Mouse (Mus musculus) mature B cell (primary cell): Measurements from ENCODE around the gene Nt5c3.
"Not testable (repeated sequence)": the region's sequence is repeated elsewhere in the genome, so short reads cannot be mapped to it uniquely, and the experiment has no call there.

Experiments
- in situ Hi-C: fragments of 300-500 bp; cut with MboI; formaldehyde crosslinking; loops from 2 replicates; pipeline ENCODE4 v1.14.3; 2019

The Nt5c3 gene

DNA sequence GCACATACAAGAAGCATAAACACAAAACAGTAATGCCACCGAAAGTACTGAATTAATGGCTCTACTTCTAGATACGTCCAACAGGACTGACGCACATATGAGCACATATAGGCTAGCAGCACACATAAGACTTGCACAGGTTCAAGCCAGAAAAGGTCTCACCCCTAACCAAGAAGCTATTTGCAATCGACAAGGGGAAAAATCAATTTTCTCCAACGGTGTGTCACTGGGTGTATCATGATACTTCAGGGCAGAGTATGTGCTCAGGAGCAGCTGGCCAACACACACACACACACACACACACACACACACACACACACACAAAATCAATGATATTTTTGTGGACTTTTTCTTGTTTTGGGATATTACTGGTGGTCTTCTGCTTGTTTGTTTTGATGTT lies 18.2 kb downstream of the Nt5c3 start:
- in situ Hi-C loops: loop anchor here (5.0 to 25.0 kb wide), 2 partner anchors 93 to 782 kb away; partner anchors contain the start of gene Pyurf

DNA sequence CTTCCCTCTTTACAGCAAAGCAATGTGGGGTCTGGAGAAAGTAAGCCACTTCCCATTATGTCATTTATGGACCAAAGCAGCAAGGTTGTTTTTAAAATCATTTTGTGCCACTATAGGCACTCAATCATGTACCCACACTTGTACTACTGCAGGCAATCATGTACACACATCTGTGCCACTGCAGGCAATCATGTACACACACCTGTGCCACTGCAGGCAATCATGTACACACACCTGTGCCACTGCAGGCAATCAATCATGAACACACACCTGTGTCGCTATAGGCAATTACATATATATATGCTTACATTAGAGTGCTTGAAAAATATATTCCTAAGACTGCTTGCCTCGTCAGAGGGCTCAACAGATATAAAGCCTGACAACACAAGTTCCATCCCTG lies 18.8 kb downstream of the Nt5c3 start:
- in situ Hi-C loops: loop anchor here (5.0 to 25.0 kb wide), 2 partner anchors 93 to 782 kb away; partner anchors contain the start of gene Pyurf

DNA sequence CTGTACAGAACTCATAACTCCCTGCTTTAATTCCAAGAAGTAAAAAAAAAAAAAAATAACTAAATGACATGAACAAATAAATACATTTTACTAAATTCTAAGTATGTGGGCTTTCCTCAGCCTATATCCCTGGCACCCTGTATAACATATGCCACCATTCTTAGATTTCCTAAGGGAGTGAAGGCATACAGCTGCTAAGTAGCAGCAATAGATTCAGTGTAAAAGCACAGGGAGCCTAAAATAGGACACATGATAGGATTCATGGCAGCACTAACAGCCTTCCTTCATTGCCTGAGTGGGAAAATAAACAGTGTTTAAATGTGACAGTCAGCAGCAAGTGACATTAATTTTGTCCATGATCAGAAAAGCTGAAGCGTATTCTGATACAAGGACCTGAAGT lies 19.4 kb downstream of the Nt5c3 start:
- in situ Hi-C loops: loop anchor here (25.0 kb wide), 1 partner anchor 783 kb away; the partner anchor contains the start of gene Pyurf

DNA sequence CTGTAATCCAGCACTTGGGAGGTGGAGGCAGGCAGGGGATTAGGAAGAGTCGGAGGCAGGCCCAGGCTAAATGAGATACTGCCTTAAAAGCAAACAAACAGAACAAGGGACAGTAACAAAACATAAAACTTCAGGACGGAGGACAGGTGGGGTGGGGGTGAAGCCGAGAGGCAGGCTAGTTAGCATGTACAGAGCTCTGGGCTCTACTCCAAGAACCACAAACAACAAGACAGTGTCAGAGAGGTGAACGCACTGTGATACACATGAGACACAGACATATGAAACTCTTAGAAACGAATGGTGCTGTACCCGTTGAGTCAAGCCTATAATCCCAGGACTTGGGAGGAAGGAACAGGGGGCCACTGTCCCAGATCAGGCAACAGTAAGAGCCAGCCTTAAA lies 19.9 kb downstream of the Nt5c3 start:
- in situ Hi-C loops: loop anchor here (25.0 kb wide), 1 partner anchor 783 kb away; the partner anchor contains the start of gene Pyurf

DNA sequence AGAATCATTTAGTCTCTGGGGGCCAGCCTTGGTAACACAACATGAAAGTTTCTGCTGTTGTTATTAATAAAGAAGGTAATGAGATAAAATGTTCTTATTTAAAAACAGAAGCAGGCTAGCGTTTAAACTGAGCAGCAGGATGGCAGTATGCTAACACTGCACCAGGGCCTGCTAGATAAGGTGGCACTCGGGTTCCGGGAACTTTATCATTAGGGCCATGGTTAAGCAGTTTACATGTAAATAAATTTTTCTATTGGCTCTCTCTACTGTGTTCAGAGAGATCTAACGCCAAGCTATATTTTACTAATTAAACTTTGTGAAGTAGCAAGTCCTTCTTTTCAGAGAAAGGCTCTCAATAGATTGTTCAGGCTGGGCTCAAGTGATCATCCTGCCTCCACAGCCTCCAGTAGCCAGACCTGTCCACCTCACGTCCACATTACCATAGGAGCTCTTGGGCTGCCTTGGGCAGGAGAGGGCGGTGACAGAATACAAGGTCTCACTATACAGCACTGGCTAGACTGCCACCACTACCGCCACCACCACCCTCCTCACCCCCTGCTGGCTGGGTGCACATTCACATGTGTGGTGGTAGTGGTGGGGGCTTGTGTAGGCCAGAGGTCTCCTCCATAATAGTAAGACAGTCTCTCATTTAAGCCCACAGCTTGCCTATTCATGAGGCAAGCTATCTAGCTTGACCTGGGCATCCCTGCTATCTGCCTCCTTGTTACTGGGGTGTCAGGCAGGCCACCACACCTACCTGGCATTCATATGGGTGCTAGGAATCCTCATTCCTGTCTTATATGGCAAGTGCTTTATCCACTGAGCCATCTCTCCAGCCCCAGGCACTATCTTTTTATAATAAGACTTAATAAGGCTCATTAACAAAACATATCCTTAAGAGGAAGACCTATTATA lies 20.9 kb downstream of the Nt5c3 start:
- in situ Hi-C loops: loop anchor here (25.0 kb wide), 1 partner anchor 784 kb away; the partner anchor contains the start of gene Pyurf

- in situ Hi-C loops: loop anchor here (25.0 kb wide), 1 partner anchor 785 kb away; the partner anchor contains the start of gene Pyurf
Measured at GRCm38 (mm10) chr6:56901824-56902386, 21.8 kb downstream of the Nt5c3 start.

GRCm38 (mm10) chr6:56901336-56901735 lies 22.4 kb downstream of the Nt5c3 start:
- in situ Hi-C loops: loop anchor here (25.0 kb wide), 1 partner anchor 786 kb away; the partner anchor contains the start of gene Pyurf

GRCm38 (mm10) chr6:56899601-56900000 lies 24.1 kb downstream of the Nt5c3 start:
- in situ Hi-C loops: no loop called here

- in situ Hi-C loops: no loop called here
Measured at GRCm38 (mm10) chr6:56890762-56891161, 33.0 kb downstream of the Nt5c3 start.

GRCm38 (mm10) chr6:56888561-56888960 lies 35.2 kb downstream of the Nt5c3 start:
- in situ Hi-C loops: no loop called here

GRCm38 (mm10) chr6:56879352-56879955 lies 44.3 kb downstream of the Nt5c3 start:
- in situ Hi-C loops: no loop called here

- in situ Hi-C loops: no loop called here
Measured at GRCm38 (mm10) chr6:56877985-56878384, 45.7 kb downstream of the Nt5c3 start.

- in situ Hi-C loops: no loop called here
Measured at GRCm38 (mm10) chr6:56876870-56877269, 46.9 kb downstream of the Nt5c3 start.

DNA sequence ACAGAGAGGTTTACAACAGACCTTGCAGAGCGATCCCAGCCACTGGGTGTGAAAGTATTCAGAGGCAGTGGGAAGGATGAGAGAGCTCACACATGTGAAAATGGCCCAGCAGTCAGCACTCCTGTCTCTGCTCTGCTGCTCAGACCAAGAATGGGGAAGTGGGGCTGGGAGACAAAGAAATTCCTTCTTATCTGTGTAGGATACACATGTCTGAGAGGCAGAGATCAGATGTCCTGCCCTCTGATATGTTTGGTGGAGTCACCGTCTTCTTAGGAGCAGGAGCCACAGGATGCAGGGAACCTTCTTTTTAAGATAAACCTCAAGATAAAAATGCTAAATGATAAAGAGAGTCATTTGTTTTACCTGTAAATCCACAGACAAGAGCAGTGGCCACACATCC lies 53.7 kb downstream of the Nt5c3 start:
- in situ Hi-C loops: no loop called here

DNA sequence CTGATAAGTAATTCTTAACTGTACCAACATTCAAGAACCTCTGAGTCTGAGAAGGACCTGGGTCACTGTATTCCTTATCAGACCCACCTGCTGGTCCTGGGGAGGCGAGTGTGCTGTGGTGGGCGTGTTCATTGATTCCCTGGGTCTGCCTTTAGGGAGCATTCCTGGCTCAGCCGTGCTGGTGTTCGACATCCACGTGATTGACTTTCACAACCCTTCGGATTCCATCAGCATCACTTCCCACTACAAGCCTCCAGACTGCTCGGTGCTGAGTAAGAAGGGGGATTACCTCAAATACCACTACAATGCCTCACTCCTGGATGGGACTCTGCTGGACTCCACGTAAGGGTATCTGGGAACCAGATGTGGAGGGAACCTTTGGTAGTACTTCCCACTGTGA lies 55.2 kb downstream of the Nt5c3 start:
- in situ Hi-C loops: no loop called here

DNA sequence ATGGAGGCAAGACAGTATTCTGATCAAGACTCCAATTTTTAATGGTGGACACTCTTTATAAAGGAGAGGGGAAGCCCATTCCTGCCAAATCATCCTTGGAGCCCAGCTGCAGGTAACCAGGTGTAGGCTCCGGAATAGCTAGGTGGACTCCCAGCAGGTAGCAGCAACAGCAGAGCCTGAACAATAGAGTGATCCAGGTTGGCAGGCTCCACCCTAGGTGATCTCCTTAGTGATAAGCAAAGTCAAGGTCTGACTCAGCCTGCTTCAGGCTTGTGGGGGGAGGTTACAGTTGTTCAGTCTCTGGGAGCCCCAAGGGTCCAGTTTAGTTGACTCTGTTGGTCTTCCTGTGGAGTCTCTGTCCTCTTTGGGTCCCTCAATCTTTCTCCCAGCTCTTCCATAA lies 56.8 kb downstream of the Nt5c3 start:
- in situ Hi-C loops: not testable (repeated sequence)

GRCm38 (mm10) chr6:56860205-56860848 lies 63.4 kb downstream of the Nt5c3 start:
- in situ Hi-C loops: no loop called here

DNA sequence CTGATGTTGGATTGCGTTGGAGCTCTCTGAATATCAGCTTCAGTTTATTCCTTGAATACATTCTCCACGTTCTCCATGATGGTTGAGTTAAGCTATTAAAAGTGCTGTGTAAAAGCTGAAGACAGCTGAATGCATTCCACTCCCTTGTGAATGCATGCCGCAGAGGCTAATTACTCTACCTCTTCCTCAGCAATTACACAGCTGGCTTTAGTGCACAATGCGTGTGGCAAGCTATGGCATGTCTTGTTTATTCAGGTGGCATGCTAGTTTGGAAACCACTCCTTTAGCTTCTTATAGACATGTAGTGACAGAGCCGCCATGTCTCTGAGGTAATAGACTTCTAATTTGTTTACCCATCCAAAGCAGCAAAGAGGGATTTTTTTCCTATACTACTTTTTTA lies 67.0 kb downstream of the Nt5c3 start:
- in situ Hi-C loops: no loop called here

- in situ Hi-C loops: no loop called here
Measured at GRCm38 (mm10) chr6:56854803-56855202, 68.9 kb downstream of the Nt5c3 start.

- in situ Hi-C loops: no loop called here
Measured at GRCm38 (mm10) chr6:56850315-56850714, 73.4 kb downstream of the Nt5c3 start.

DNA sequence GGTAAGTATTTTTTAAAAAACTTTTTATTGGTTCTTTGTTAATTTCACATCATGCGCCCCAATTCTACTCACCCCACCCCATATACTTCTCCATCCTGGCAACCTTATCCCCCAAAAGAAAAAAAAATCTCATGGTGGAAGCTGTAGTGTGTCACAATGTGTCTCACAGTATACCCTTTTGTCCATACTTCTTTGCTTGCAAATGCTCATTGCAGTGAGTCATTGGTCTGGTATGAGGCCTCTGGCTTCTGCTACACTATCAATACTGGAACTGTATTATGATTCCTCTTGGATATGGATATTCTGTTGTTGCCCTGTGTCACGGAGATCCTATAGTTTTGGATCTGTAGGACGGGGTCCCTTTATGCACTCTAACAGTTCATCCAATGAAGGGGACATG lies 74.8 kb downstream of the Nt5c3 start:
- in situ Hi-C loops: no loop called here

DNA sequence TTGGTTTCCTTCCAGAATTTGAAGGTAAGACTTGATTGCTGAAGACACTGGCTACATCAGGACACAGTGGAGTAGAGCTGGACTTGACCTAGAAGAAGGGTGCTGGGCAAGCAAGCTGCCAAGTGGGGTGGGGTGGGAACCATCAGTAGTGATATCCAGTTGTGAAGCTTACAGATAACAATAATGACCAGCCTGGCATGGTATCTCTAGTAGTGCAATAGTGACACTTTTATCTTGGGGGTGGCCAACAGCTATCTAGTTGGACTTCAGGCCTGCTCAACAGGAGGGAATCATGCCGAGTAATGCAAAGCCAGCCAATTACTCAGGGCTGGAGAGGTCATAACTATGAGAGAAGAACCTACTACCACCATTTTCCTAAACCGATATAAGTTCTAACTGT lies 79.4 kb downstream of the Nt5c3 start:
- in situ Hi-C loops: no loop called here
